Mouse (Mus musculus) neural tube, embryonic 15.5 days (tissue): ENCODE measurements around the gene Egfr. TPM values are rescaled to one million over a fixed set of nuclear protein-coding genes. Genes with fewer than 3 reads are reported as not detected.

Experiments
- ATAC-seq: fragments of 200-750 bp; cut with Nextera tagmentation; 2 replicates; pipeline ENCODE4 v1.8.0; 2017; ENCODE audit warnings: mild to moderate bottlenecking, moderate TSS enrichment, moderate library complexity; ENCODE audit not compliant: low FRiP score
- H3K27ac ChIP-seq: fragments of 300-500 bp; sonication (generic); replicated peaks from 2 replicates; pipeline ENCODE4 v1.5.1; 2015; ENCODE audit warnings: mild to moderate bottlenecking, inconsistent platforms
- H3K27me3 ChIP-seq: fragments of 300-500 bp; sonication (generic); replicated peaks from 2 replicates; pipeline ENCODE4 v1.6.1; 2015; ENCODE audit warnings: inconsistent platforms
- H3K36me3 ChIP-seq: fragments of 300-500 bp; sonication (generic); 2 replicates; pipeline ENCODE4 v1.6.1; 2015; ENCODE audit warnings: inconsistent platforms
- H3K4me1 ChIP-seq: fragments of 300-500 bp; sonication (generic); 2 replicates; pipeline ENCODE4 v1.6.1; 2015; ENCODE audit warnings: inconsistent platforms
- H3K4me2 ChIP-seq: fragments of 300-500 bp; sonication (generic); 2 replicates; pipeline ENCODE4 v1.6.1; 2015; ENCODE audit warnings: inconsistent platforms, mild to moderate bottlenecking, moderate library complexity
- H3K4me3 ChIP-seq: fragments of 300-500 bp; sonication (generic); replicated peaks from 2 replicates; pipeline ENCODE4 v1.5.1; 2015; ENCODE audit warnings: mild to moderate bottlenecking, inconsistent platforms
- H3K9ac ChIP-seq: fragments of 300-500 bp; sonication (generic); replicated peaks from 2 replicates; pipeline ENCODE4 v1.6.1; 2015; ENCODE audit warnings: mild to moderate bottlenecking, inconsistent platforms
- H3K9me3 ChIP-seq: fragments of 300-500 bp; sonication (generic); replicated peaks from 2 replicates; pipeline ENCODE4 v1.6.1; 2016; ENCODE audit warnings: inconsistent platforms
- WGBS: fragments of 180-500 bp; shearing (Covaris S2); methylation state at CpG from one replicate; pipeline ENCODE4 v1.1.7; 2015; ENCODE audit warnings: mixed read lengths; 5-methylcytosine and 5-hydroxymethylcytosine counted together
- polyA plus RNA-seq: library from polyadenylated mRNA; unstranded; fragments of >200 nt; fragmentation: Nextera tagmentation; extraction: Ambion mirVana; gene quantifications from 2 replicates; pipeline ENCODE4 v1.2.1, GENCODE M21; 2015

Egfr gene
- polyA plus RNA-seq, result 3.2 and 5.6 TPM in 2 replicates

GRCm38 (mm10) chr11:16752007-16752348 lies at the start of gene Egfr:
TSS of gene Egfr (plus strand) at chr11:16752203.
- H3K36me3 ChIP-seq, result no peaks in the 10 kb centered on the region
- H3K4me2 ChIP-seq, result peak within 1 kb of the TSS; percentile 99
- H3K9ac ChIP-seq, result peak within 1 kb of the TSS; percentile 53
- WGBS, result 0% methylated on average over 19 of the region's 21 CpGs
- peaks cover 43% of the 10 kb centered on the region for H3K27me3 ChIP-seq
- H3K4me3 ChIP-seq, result peak within 1 kb of the TSS; percentile 59
- H3K9me3 ChIP-seq, result no peaks in the 10 kb centered on the region
- H3K27ac ChIP-seq, result no peak within 1 kb of the TSS
- peak; percentile 88 for ATAC-seq
- peaks cover 17% of the 10 kb centered on the region for H3K4me1 ChIP-seq

GRCm38 (mm10) chr11:16703221-16703620 lies 48.8 kb upstream of the Egfr start:
- H3K36me3 ChIP-seq, result no peaks in the 10 kb centered on the region
- WGBS, result 93% methylated on average over 3 of the region's 3 CpGs
- no peak for ATAC-seq
- no peaks in the 10 kb centered on the region for H3K9me3 ChIP-seq
- H3K4me1 ChIP-seq, result no peaks in the 10 kb centered on the region
- no peak overlapping the region for H3K27ac ChIP-seq
- H3K4me2 ChIP-seq, result no peak overlapping the region
- no peak overlapping the region for H3K4me3 ChIP-seq
- no peak overlapping the region for H3K9ac ChIP-seq
- H3K27me3 ChIP-seq, result no peaks in the 10 kb centered on the region

DNA sequence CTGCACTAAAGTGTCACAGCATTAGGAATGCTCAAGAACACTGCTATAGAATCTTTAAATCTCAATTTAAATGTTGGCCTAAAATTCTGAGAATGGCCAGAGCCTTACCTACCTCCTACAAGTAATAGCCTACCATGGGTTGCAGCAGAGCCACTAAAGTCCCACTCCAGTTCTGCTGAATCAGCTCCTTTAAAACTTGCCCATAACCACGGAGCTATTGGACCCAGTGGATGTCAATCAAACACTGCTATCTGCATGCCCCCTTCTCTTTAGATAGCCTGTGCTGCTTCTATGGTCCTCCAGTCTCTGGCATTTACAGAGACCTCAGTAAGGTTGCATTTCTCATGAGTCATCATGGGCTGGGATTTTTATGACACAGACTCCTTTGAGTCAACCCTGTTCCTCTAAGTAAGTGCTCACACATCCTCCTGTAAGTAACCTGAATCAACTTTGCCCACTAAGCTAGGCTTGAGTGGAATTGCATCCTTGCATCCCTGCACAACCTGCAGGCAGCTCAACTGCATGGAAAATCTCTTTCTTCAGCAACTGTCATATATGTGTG lies 16.8 kb upstream of the Egfr start:
- Histone ChIP-seq H3K27me3 (no peaks in the 10 kb centered on the region), H3K4me1 (no peaks in the 10 kb centered on the region), H3K9ac (no peak overlapping the region), H3K36me3 (no peaks in the 10 kb centered on the region), H3K4me2 (no peak overlapping the region), H3K27ac (no peak overlapping the region), H3K4me3 (no peak overlapping the region), H3K9me3 (no peaks in the 10 kb centered on the region)
- 52% methylated on average over 1 of the region's 1 CpGs for WGBS
- no peak for ATAC-seq

DNA sequence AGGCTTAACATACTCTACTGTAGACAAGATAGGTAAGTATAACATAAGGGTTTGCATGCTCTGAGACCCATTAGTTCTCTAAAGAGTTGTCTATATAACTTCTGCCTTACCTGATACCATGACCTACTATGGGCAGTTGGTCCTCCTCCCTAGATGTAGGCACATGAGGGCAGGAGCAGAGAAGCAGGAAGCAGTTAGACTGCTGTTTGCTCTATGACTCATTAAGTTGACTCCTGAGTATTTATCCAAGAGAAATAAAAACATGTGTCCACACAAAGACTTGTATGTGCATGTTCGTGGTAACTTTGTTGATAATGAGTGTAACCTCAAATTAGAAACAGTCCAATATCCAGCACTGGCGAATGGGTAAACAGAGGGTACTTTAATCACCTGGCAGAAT lies 14.7 kb upstream of the Egfr start:
- Histone ChIP-seq H3K4me1 (no peaks in the 10 kb centered on the region), H3K4me2 (no peak overlapping the region), H3K27ac (no peak overlapping the region), H3K4me3 (no peak overlapping the region), H3K36me3 (no peaks in the 10 kb centered on the region), H3K9me3 (no peaks in the 10 kb centered on the region), H3K27me3 (no peaks in the 10 kb centered on the region), H3K9ac (no peak overlapping the region)
- ATAC-seq, result no peak
- 85% methylated on average over 2 of the region's 2 CpGs for WGBS

GRCm38 (mm10) chr11:16738691-16739090 lies 13.3 kb upstream of the Egfr start:
- ATAC-seq, result no peak
- Histone ChIP-seq H3K27ac (no peak overlapping the region), H3K4me2 (no peak overlapping the region), H3K9me3 (no peaks in the 10 kb centered on the region), H3K4me1 (no peaks in the 10 kb centered on the region), H3K4me3 (no peak overlapping the region), H3K36me3 (no peaks in the 10 kb centered on the region), H3K27me3 (no peaks in the 10 kb centered on the region), H3K9ac (no peak overlapping the region)
- whole genome bisulfite sequencing, result 85% methylated on average over 2 of the region's 2 CpGs

DNA sequence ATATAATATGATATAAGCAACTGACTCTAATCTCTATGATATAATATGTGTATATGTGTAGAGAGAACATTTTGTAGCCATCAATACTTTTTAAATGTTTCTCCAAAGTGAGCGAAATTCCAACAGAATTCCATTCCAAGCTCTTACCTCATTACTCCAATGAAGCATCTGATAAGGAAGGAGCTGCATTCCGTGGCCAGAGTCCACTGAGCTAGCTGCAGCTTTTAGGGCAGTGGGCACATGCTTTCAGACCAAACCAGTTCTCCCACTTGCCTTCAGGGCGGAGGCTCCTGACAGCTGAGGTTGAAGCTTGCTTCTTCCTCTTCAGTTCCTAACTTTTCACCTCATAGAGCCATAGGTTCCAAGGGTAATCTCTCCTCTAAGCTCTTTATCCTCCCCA lies 12.8 kb upstream of the Egfr start:
- no peak overlapping the region for H3K4me3 ChIP-seq
- H3K36me3 ChIP-seq, result no peaks in the 10 kb centered on the region
- WGBS, result 80% methylated on average over 3 of the region's 3 CpGs
- H3K4me2 ChIP-seq, result no peak overlapping the region
- no peaks in the 10 kb centered on the region for H3K4me1 ChIP-seq
- H3K27me3 ChIP-seq, result no peaks in the 10 kb centered on the region
- no peak overlapping the region for H3K27ac ChIP-seq
- H3K9ac ChIP-seq, result no peak overlapping the region
- H3K9me3 ChIP-seq, result no peaks in the 10 kb centered on the region
- ATAC-seq, result no peak

DNA sequence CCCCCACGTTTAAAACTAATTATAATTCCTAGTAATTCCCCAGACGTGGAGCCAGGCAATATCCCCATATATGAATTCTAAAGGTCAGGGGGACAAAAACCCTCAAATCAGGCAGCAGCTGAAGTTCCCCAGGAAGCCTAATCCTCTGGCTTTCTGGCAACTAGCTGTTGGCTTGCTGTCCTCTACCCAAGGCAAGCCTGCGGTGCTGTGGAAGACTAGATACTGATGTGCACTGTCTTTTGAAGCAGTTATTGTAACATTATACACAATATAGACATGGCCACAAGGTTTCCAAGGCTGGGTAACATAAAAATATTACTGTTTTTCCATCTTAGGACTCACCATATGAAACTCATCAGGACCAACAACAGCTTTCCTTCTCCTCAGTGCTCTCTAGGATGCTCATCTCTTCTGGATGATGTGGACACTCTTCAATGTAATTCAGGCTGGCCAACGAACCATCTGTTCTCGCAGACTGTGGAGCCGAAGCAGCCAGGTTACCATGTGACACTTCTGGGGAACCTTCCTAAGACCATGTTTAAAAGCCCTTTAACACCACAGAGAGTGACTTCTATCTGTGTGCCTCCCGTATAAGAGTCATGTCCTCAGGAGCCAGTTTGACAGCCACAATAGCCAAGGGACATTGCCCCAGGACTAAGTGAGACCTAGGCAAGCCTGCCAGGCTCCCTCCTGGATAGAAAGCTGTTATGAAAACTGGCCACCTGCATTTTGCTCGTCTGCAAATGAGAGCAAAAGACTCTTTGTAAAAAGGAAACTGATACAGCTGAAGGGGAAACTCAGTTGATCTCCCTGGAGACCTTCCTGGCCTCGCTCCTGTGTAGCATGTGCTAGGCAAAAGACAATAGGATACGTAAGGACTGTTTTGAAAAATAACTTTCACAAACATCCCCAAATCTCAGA lies 11.1 kb upstream of the Egfr start:
- WGBS, result 80% methylated on average over 10 of the region's 10 CpGs

DNA sequence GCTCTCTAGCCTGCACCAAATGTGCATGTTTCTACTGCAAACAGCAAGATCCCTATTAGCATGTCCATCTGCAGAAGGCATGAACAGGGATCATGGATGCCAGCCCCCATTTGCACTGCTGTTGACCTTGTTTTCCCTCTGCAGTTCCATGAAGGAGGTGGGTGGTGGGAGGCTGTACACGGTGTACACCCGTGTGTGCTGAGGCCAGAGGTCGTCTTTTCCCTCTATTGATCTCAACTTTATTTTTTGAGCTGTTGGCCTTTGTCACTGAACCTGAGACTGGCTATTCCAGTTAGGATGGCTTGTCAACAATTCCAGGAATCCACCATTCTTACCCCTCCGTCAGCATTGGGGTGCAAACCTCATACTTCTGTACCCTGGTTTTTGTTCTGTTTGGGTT lies 9.8 kb upstream of the Egfr start:
- WGBS, result 87% methylated on average over 4 of the region's 4 CpGs
- no peak overlapping the region for H3K4me3 ChIP-seq
- H3K9me3 ChIP-seq, result no peaks in the 10 kb centered on the region
- no peak overlapping the region for H3K27ac ChIP-seq
- no peak overlapping the region for H3K9ac ChIP-seq
- no peak overlapping the region for H3K4me2 ChIP-seq
- H3K27me3 ChIP-seq, result no peaks in the 10 kb centered on the region
- no peaks in the 10 kb centered on the region for H3K36me3 ChIP-seq
- H3K4me1 ChIP-seq, result no peaks in the 10 kb centered on the region
- no peak for ATAC-seq

More for the DNA sequence above, 11.1 kb upstream of the Egfr start:
- no peaks in the 10 kb centered on the region for H3K9me3 ChIP-seq
- no peaks in the 10 kb centered on the region for H3K4me1 ChIP-seq
- H3K4me2 ChIP-seq, result no peak overlapping the region
- H3K27me3 ChIP-seq, result no peaks in the 10 kb centered on the region
- H3K9ac ChIP-seq, result no peak overlapping the region
- ATAC-seq, result no peak
- H3K4me3 ChIP-seq, result no peak overlapping the region
- H3K27ac ChIP-seq, result no peak overlapping the region
- H3K36me3 ChIP-seq, result no peaks in the 10 kb centered on the region

DNA sequence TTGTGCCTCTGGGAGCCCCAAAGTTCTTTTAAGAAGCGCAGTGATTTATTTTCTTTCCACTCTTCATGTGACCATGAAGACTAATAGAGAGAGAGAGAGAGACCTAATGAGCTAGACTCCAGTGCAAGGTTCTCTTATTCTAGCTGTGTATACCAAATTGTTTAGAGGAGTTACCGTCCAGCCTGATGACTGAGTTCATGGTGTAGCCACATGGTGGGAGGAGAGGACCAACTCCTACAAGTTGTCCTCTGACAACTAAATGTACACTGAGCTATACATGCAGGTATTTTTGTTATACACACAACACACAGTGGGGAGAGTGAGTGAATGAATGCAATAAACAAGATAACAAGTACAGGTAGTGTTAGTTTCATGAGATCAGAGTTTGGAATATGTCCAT lies 9.2 kb upstream of the Egfr start:
- WGBS, result 90% methylated on average over 2 of the region's 2 CpGs
- no peak overlapping the region for H3K4me2 ChIP-seq
- no peaks in the 10 kb centered on the region for H3K27me3 ChIP-seq
- H3K27ac ChIP-seq, result no peak overlapping the region
- no peaks in the 10 kb centered on the region for H3K4me1 ChIP-seq
- ATAC-seq, result no peak
- no peak overlapping the region for H3K9ac ChIP-seq
- H3K36me3 ChIP-seq, result no peaks in the 10 kb centered on the region
- no peaks in the 10 kb centered on the region for H3K9me3 ChIP-seq
- no peak overlapping the region for H3K4me3 ChIP-seq

GRCm38 (mm10) chr11:16751457-16751982 lies 483 bp upstream of the Egfr start:
- peaks cover 43% of the 10 kb centered on the region for H3K27me3 ChIP-seq
- H3K9ac ChIP-seq, result no peak overlapping the region
- H3K36me3 ChIP-seq, result no peaks in the 10 kb centered on the region
- WGBS, result 40% methylated on average over 7 of the region's 7 CpGs
- peak overlapping the region; percentile 59 for H3K4me3 ChIP-seq
- no peak overlapping the region for H3K27ac ChIP-seq
- ATAC-seq, result 0 out of 2 replicates have a peak, but pooled peaks have one; percentile 12
- no peaks in the 10 kb centered on the region for H3K9me3 ChIP-seq
- peak overlapping the region; percentile 99 for H3K4me2 ChIP-seq
- peaks cover 17% of the 10 kb centered on the region for H3K4me1 ChIP-seq

DNA sequence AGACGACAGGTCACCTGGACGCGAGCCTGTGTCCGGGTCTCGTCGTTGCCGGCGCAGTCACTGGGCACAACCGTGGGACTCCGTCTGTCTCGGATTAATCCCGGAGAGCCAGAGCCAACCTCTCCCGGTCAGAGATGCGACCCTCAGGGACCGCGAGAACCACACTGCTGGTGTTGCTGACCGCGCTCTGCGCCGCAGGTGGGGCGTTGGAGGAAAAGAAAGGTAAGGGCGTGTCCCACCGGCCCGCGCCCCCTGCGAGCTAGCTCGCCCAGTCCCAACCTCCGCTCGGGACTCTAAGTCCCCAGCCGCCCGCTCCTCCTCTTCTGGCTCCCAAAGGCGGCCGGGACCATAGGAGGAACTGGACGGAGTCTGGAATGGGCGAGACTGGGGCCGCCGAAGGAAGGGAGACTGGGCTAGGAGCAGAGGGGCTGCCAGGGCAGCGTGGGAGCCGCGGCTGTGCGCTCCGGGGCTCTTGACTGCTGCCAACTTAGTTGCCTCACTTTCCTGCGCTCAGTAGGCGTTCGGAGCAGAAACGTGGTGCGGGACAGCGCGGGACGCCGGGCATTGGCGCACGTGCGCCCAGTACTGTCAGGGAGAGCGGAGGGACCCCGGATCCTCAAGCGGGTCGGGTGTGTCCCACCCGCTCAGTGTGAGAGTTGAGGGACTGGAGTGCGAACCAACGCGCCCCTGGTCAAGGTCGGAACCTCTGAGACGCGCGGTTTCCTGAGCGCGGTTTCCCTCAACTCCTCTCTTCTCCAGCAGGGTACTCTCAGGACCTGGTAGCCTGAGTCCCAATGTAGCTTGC lies 548 bp downstream of the Egfr start:
- peak; percentile 65 for ATAC-seq
- under 1% methylated on average over 67 of the region's 68 CpGs for WGBS
- Histone ChIP-seq H3K4me1 (peaks cover 17% of the 10 kb centered on the region), H3K9me3 (no peaks in the 10 kb centered on the region), H3K27ac (no peak overlapping the region), H3K4me2 (peak overlapping the region; percentile 99), H3K9ac (peak overlapping the region; percentile 53), H3K36me3 (no peaks in the 10 kb centered on the region), H3K4me3 (peak overlapping the region; percentile 59), H3K27me3 (peaks cover 43% of the 10 kb centered on the region)
